Mouse (Mus musculus): Measurements from ENCODE around the gene Ephb3. TPM values are rescaled to one million over a fixed set of nuclear protein-coding genes. Genes with fewer than 3 reads are reported as not detected.
"Not testable (repeated sequence)": the region's sequence is repeated elsewhere in the genome, so short reads cannot be mapped to it uniquely, and the experiment has no call there.

Ephb3 gene
- polyA plus RNA-seq (2014; fragmentation: Nextera tagmentation; extraction: Ambion mirVana): 29.7 and 33.2 TPM in 2 replicates

DNA sequence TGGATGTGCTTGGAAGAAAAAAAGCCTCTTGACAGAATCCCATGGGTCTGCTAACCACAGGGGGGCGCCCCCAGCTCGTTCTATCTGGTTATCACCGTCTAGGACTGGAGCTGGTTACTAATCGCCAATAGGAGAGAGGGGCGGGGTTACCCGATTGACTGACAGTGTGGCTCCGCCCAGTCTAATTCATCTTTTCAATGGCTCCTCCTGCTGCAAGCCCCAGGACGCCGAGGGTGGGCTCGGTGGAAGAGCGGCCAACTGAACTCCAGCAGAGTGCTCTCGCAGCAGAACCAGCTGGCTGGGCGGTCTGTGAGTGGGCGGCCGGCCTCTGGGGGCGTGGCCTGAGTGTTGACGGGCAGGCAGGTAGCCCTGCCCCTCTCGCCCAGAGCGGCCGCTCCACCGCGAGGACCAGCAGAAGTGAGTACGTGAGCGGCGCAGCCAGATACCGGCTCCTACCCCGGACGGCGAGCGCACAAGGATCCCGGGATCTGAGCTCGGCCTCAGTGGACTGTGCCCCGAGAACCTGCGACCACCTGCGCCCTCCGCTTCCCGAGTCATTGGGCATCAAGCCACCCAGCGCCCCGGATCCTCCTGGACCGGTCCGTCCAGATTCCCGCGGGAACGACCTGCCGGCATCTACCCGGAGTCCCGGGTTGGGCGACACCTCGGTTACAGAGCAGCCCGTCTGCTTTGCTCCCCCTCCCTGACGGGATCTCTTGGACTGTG, at the start of gene Ephb3:
Gene Ephb3, plus strand, starts transcription at position 389 of the 726 bp plus-strand sequence.
- WGBS: 1% methylated on average over 51 of the region's 51 CpGs
- TF ChIP-seq CTCF (IDR thresholded peaks at IDR 0.05; ENCODE audit: low read depth): peak; percentile 85
- no peaks in the 10 kb centered on the region for H3K27me3 ChIP-seq (ENCODE audit: insufficient read depth, low read length)

DNA sequence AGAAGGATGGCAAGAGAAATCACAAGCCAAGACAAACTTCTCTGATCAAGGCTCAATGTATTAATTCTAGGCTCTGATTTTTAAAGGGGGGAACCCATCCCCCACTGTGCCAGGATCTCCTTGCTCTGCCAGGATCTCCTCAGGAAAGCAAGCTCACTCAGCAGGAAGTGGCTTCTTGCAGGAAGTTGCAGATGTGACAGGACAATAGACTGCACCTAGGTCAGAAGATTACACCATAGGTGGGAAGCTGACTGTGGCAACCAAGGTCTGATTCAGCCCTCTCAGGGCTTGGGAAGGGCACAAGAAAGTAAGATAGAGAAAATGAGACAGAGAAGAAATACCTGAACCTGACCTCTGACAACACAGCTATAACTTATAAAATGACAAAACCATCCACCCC, 48.3 kb upstream of the Ephb3 start:
- not testable (repeated sequence) for DNase-seq; H3K36me3 ChIP-seq (ENCODE audit: insufficient read depth); H3K4me2 ChIP-seq; ATAC-seq (ENCODE audit: insufficient read depth); H3K27ac ChIP-seq (ENCODE audit: low read depth); H3K4me3 ChIP-seq (ENCODE audit: low read depth, low read length); H3K9me3 ChIP-seq (ENCODE audit: low read depth, low read length); H3K27me3 ChIP-seq (ENCODE audit: insufficient read depth, low read length); H3K4me1 ChIP-seq (ENCODE audit: insufficient read depth); H3K9ac ChIP-seq

More for the DNA sequence above, at the start of gene Ephb3:
- H3K4me3 ChIP-seq (ENCODE audit: low read depth, low read length): peak within 1 kb of the TSS; percentile 92
- H3K4me1 ChIP-seq (ENCODE audit: insufficient read depth): peaks cover 18% of the 10 kb centered on the region; the same call in 1 of the 2 replicates
- peak within 1 kb of the TSS; percentile 85 for H3K27ac ChIP-seq (ENCODE audit: low read depth)
- H3K4me2 ChIP-seq: peak within 1 kb of the TSS; percentile 85
- peak within 1 kb of the TSS; percentile 95 for H3K9ac ChIP-seq
- peak; percentile 100 for DNase-seq
- no peaks in the 10 kb centered on the region for H3K36me3 ChIP-seq (ENCODE audit: insufficient read depth)
- no peaks in the 10 kb centered on the region for H3K9me3 ChIP-seq (ENCODE audit: low read depth, low read length)
- peak; percentile 97 for ATAC-seq (ENCODE audit: insufficient read depth)

DNA sequence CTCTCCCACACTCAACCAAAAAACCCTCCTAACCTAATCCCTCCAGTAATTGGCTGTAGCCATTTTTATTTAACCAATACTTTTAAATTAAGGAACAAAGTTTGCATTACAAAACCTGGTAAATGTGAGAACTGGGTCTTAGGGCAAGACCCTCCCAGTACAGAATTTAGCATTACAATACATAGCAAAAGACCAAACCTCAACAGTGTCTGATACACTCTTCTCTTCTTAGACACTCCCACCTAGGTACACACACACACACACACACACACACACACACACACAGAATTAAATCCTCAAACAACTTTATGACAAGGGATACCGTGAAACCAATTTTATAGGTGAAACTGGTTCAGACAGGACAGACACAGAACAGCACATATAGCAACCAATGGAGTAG, 45.3 kb upstream of the Ephb3 start:
- H3K27ac ChIP-seq (ENCODE audit: low read depth); H3K36me3 ChIP-seq (ENCODE audit: insufficient read depth); DNase-seq; ATAC-seq (ENCODE audit: insufficient read depth); H3K4me3 ChIP-seq (ENCODE audit: low read depth, low read length); H3K9ac ChIP-seq; H3K4me1 ChIP-seq (ENCODE audit: insufficient read depth); H3K9me3 ChIP-seq (ENCODE audit: low read depth, low read length); H3K27me3 ChIP-seq (ENCODE audit: insufficient read depth, low read length); H3K4me2 ChIP-seq: not testable (repeated sequence)
- 81% methylated on average over 1 of the region's 1 CpGs for WGBS

- not testable (repeated sequence) for H3K27ac ChIP-seq (ENCODE audit: low read depth); H3K9me3 ChIP-seq (ENCODE audit: low read depth, low read length); H3K4me3 ChIP-seq (ENCODE audit: low read depth, low read length); H3K4me2 ChIP-seq; H3K36me3 ChIP-seq (ENCODE audit: insufficient read depth); H3K27me3 ChIP-seq (ENCODE audit: insufficient read depth, low read length); H3K9ac ChIP-seq; ATAC-seq (ENCODE audit: insufficient read depth); DNase-seq; H3K4me1 ChIP-seq (ENCODE audit: insufficient read depth)
- WGBS: 79% methylated on average over 3 of the region's 3 CpGs
These were observed 41.1 kb upstream of the Ephb3 start for GRCm38 (mm10) chr16:21163423-21163822.

DNA sequence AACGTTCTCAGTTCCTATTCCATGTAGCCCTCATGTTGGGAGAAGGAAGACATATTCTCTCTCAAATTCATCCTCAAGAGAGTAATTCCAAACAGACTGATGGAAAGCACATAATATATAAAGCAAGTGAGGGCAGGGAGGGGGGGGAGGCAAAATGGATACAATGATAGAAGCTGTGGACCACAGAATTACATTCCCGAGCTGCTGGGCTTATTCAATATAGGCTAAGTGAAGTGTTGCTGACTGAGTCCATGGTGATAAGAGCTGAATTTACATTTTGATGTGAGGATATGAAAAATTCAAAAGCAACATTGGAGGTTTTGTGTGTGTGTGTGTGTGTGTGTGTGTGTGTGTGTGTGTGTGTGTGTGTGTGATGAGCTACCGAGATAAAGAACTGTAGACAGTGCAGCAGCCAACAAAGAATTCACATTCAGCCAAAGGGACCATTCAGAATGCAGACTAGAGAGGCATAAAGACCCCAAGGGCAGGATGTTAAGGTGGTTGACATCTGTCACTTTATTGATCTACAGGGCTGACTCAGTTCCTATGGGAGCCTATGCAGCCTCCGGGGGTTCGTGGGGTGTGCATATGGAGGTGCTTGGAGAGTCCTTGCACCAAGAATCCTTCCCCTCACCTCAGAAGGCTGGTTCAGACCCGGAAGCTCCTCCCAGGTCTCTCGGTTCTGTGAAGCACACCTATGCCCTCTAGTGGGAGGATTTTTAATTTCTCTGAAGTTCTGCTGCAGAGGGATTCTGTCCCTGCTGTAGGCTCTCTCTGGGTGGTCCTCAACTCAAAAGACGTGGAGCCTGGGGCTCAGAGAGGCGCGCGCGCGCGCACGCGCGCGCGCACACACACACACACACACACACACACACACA, 39.0 kb upstream of the Ephb3 start:
- H3K9ac ChIP-seq; H3K4me3 ChIP-seq (ENCODE audit: low read depth, low read length); H3K4me1 ChIP-seq (ENCODE audit: insufficient read depth); H3K4me2 ChIP-seq; H3K9me3 ChIP-seq (ENCODE audit: low read depth, low read length); H3K27ac ChIP-seq (ENCODE audit: low read depth); H3K27me3 ChIP-seq (ENCODE audit: insufficient read depth, low read length); H3K36me3 ChIP-seq (ENCODE audit: insufficient read depth): not testable (repeated sequence)
- DNase-seq (peak; percentile 4), ATAC-seq (ENCODE audit: insufficient read depth) (peak; percentile 90)
- peak; percentile 21; the same call in 1 of the 2 replicates for TF ChIP-seq CTCF (IDR thresholded peaks at IDR 0.05; ENCODE audit: low read depth)
- 13% methylated on average over 17 of the region's 19 CpGs for WGBS

GRCm38 (mm10) chr16:21168730-21169129, 35.8 kb upstream of the Ephb3 start:
- TF ChIP-seq CTCF (IDR thresholded peaks at IDR 0.05; ENCODE audit: low read depth): no peak
- Histone ChIP-seq H3K9ac (no peak overlapping the region), H3K4me1 (ENCODE audit: insufficient read depth) (no peaks in the 10 kb centered on the region), H3K4me2 (no peak overlapping the region), H3K27me3 (ENCODE audit: insufficient read depth, low read length) (no peaks in the 10 kb centered on the region), H3K36me3 (ENCODE audit: insufficient read depth) (no peaks in the 10 kb centered on the region), H3K27ac (ENCODE audit: low read depth) (no peak overlapping the region), H3K9me3 (ENCODE audit: low read depth, low read length) (no peaks in the 10 kb centered on the region), H3K4me3 (ENCODE audit: low read depth, low read length) (no peak overlapping the region)
- DNase-seq (no peak), ATAC-seq (ENCODE audit: insufficient read depth) (no peak)
- 83% methylated on average over 13 of the region's 13 CpGs for WGBS

DNA sequence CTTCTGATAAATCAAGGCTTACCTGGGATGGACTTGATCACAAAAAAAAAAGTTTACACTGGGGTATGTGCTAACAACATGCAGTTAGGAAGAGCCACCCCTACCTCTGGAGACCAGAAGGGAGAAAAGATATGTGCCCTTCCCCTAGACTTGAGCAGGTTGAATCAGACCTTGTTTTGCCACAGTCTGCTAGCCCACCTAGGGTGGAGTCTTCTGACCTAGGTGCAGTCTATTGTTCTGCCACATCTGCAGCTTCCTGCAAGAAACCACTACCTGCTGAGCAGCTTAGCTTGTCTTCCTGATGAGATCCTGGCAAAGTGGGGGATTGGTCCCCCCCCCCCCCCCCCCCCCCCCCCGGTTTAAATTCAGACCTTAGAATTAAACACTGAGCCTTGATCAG, 29.3 kb upstream of the Ephb3 start:
- ATAC-seq (ENCODE audit: insufficient read depth) (no peak), DNase-seq (no peak)
- no peaks in the 10 kb centered on the region for H3K4me1 ChIP-seq (ENCODE audit: insufficient read depth)
- no peaks in the 10 kb centered on the region for H3K9me3 ChIP-seq (ENCODE audit: low read depth, low read length)
- no peak overlapping the region for H3K4me3 ChIP-seq (ENCODE audit: low read depth, low read length)
- no CpG with 5 or more reads among the region's 1 CpGs for WGBS
- H3K27me3 ChIP-seq (ENCODE audit: insufficient read depth, low read length): no peaks in the 10 kb centered on the region
- no peaks in the 10 kb centered on the region for H3K36me3 ChIP-seq (ENCODE audit: insufficient read depth)
- H3K4me2 ChIP-seq: no peak overlapping the region
- TF ChIP-seq CTCF (IDR thresholded peaks at IDR 0.05; ENCODE audit: low read depth): no peak
- H3K27ac ChIP-seq (ENCODE audit: low read depth): no peak overlapping the region
- H3K9ac ChIP-seq: no peak overlapping the region

Measured in lung, embryonic 14.5 days (tissue).